Mouse (Mus musculus) brain, embryonic 14.5 days (tissue): ENCODE results near the gene Vmn1r29. TPM values are rescaled to one million over a fixed set of nuclear protein-coding genes. Genes with fewer than 3 reads are reported as not detected.
"Not testable (repeated sequence)": the region's sequence is repeated elsewhere in the genome, so short reads cannot be mapped to it uniquely, and the experiment has no call there.

ENCODE experiments used
- DNase-seq: peaks from one replicate; pipeline ENCODE4 v3.0.0-alpha.2; 2011; ENCODE audit warnings: low read depth
- CTCF ChIP-seq: fragments of 200-500 bp; IDR thresholded peaks from 2 replicates; pipeline ENCODE4 v1.5.1; 2012; ENCODE audit warnings: inconsistent platforms, mild to moderate bottlenecking, moderate library complexity, borderline replicate concordance; ENCODE audit not compliant: insufficient read depth, insufficient read length; ENCODE audit errors: extremely low read depth
- POLR2A ChIP-seq: fragments of 200-500 bp; IDR thresholded peaks from 2 replicates; pipeline ENCODE4 v1.6.1; 2012; ENCODE audit warnings: mild to moderate bottlenecking, inconsistent platforms, borderline replicate concordance; ENCODE audit not compliant: poor library complexity, insufficient read depth, insufficient read length, severe bottlenecking; ENCODE audit errors: extremely low read depth
- polyA plus RNA-seq: library from polyadenylated mRNA; depleted of rRNA; stranded (reverse); fragments of >200 nt; gene quantifications from 2 replicates; pipeline ENCODE4 v1.2.3, GENCODE M21; 2012; rRNA removed

Vmn1r29 gene
- polyA plus RNA-seq, result not detected in 2 replicates

DNA sequence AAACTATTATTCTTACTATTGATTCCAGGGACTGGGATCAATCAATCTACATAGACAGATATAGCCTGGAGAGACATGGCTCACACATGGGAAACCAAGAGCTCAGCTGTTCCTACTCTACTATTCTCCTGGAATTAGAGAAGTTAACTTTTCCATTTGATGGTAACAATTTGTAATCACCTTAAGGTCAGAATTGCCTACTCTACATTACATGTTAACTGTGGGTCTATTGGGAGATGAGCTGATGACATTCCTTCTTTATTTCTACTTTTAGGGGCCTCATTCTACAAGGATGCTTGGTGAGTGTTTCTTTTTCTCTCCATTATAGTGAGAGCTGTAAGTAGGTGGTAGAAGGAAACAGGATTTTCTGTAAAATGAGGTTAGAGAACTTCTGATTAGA, at the start of gene Vmn1r29:
Gene Vmn1r29, plus strand, starts transcription at position 301 of the 400 bp plus-strand sequence.
- no peak for TF ChIP-seq POLR2A
- TF ChIP-seq CTCF, result no peak
- DNase-seq, result no peak

DNA sequence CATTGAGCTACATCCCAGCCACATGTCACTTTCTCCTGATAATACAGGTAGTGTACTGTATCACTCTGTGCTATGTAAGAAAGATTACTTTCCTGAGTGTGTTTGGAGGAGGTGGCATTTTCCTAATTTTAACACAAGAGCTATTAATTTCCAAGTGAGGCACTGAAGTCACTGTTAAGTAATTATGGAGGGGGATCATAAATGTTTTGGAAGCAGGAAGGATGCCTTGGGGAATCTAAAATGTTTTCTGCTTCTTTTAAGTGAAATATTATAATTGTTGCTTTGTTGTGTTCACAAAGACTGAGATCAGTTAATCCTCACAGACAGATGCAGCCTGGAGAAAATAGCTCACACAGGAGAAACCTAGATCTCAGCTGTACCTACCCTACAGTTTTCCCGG, 39.6 kb upstream of the Vmn1r29 start, which contains the start of gene Vmn1r28:
Gene Vmn1r28, plus strand, starts transcription at position 301 of the 400 bp plus-strand sequence.
- no peak for DNase-seq
- no peak for TF ChIP-seq POLR2A
- no peak for TF ChIP-seq CTCF

- DNase-seq, result not testable (repeated sequence)
Observed at GRCm38 (mm10) chr6:58279661-58280060, 21.7 kb upstream of the Vmn1r29 start.

- DNase-seq, result no peak
- TF ChIP-seq POLR2A (no peak), CTCF (no peak)
Observed at GRCm38 (mm10) chr6:58292201-58292600, 9.1 kb upstream of the Vmn1r29 start.

GRCm38 (mm10) chr6:58298511-58298910, 2.8 kb upstream of the Vmn1r29 start:
- DNase-seq, result not testable (repeated sequence)

DNA sequence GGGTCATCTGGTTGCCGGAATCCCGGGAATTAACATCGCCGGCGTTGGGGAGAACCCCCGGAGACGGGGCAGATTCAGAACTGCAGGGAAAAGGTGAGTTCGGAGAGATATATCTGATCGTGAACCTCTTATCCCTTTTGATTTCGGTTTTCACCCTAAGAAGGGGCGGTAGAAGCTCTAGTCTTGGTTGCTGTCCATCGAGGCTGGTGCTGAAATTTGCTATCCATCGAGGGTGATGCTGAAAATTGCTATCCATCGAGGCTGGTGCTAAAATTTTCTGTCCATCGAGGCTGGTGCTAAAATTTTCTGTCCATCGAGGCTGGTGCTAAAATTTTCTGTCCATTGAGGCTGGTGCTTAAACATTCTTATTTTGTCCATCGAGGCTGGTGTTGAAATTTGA, 29.3 kb downstream of the Vmn1r29 start:
- not testable (repeated sequence) for DNase-seq

Other genes with a start within 250 kb of the Vmn1r29 start
- not detected in 2 replicates for gene Vmn1r27, start 82.7 kb upstream of the Vmn1r29 start, polyA plus RNA-seq
- gene Vmn1r28, start 39.5 kb upstream of the Vmn1r29 start, polyA plus RNA-seq, result not detected in 2 replicates
- 0.10 TPM in 1 of 2 replicates, not detected in the other for gene Vmn1r30, start 141.8 kb downstream of the Vmn1r29 start, polyA plus RNA-seq
- not detected in 2 replicates for gene Vmn1r31, start 173.8 kb downstream of the Vmn1r29 start, polyA plus RNA-seq